Mouse (Mus musculus): ENCODE data around the gene Inhbb. TPM values are rescaled to one million over a fixed set of nuclear protein-coding genes. Genes with fewer than 3 reads are reported as not detected.

Gene Inhbb
- polyA plus RNA-seq, 1 experiment from 2014 or later = 2.4 TPM

DNA sequence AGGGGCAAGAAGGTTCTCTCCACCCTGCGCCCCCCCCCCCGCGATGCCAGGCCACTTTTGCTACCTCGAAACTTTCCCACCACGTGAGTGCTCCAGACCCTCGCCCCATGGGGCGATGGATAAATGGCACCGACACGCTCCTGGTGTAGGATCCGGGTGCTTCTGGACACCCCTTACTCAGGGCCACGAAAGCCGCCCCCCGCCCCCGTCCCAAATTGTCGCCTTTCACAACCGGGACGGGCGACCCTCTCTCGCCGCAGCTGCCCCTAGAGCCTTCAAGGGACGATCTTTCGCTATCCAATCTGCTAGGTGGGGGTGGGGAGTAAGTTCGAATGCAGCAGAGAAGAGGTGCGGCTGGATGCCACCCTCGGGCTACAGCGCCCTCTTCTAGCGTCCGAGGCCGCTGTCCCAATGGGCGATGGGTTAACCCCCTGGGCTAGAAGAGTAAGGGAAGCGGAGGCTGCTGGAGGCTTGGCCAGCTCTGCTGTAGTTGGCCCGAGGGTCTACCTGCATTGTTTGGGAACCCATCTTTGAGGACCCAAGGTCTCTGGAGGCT lies 490 bp upstream of the Inhbb start:
- WGBS = 2% methylated on average over 27 of the region's 32 CpGs
- H3K36me3 ChIP-seq (ENCODE audit: insufficient read depth, low read length) = no peaks in the 10 kb centered on the region
- H3K4me3 ChIP-seq (ENCODE audit: low read depth, low read length) = peak overlapping the region; percentile 65
- no peak for DNase-seq (ENCODE audit: low spot score)
- ATAC-seq = no peak
- peaks cover 54% of the 10 kb centered on the region for H3K27me3 ChIP-seq (replicated peaks; ENCODE audit: insufficient read depth, low read length)
- no peak overlapping the region for H3K27ac ChIP-seq (ENCODE audit: low read length)
- 0 out of 2 replicates have a peak overlapping the region, but pooled peaks have one; percentile 12 for H3K9ac ChIP-seq (replicated peaks; ENCODE audit: low read depth)
- H3K4me2 ChIP-seq (replicated peaks; ENCODE audit: low read depth, low read length) = peak overlapping the region; percentile 100
- no peaks in the 10 kb centered on the region for H3K9me3 ChIP-seq (ENCODE audit: low read length)
- peaks cover 6% of the 10 kb centered on the region; the same call in 1 of the 2 replicates for H3K4me1 ChIP-seq (ENCODE audit: insufficient read depth, low read depth, low read length)
- TF ChIP-seq CTCF (IDR thresholded peaks at IDR 0.05) (peak; percentile 24; the same call in 1 of the 2 replicates), EP300 (IDR thresholded peaks at IDR 0.05) (no peak)

DNA sequence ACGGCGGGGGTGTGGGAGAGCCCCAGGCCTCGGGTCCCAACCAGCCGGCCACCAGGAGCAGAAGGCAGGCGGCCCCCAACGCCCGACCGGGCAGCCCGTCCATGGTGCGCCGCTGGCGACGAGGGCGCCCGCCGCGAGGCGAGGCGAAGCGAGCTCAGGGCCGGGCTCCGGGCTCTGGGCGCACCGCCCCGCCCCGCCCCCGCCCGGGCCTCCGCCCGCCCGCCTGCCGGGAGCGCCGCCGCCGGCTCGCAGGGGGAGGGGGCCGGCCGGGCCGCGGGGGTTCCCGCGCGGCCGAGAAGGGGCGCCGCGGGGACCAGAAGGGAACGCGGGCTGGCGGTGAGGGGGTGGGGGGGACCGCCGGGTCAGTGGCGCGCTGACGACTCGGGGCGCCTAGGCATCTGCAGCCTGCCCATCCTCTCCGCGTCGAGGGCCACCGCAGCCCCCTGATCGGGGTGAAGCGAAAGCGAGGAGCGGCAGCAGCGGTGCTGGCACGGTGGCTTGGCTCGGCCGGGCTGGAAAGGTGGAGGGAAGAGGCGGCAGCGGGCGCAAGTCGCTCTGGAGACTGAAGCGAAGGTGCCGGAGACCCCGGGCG lies 968 bp downstream of the Inhbb start:
- WGBS = 4% methylated on average over 25 of the region's 78 CpGs
- H3K4me3 ChIP-seq (ENCODE audit: low read depth, low read length) = peak overlapping the region; percentile 65

DNA sequence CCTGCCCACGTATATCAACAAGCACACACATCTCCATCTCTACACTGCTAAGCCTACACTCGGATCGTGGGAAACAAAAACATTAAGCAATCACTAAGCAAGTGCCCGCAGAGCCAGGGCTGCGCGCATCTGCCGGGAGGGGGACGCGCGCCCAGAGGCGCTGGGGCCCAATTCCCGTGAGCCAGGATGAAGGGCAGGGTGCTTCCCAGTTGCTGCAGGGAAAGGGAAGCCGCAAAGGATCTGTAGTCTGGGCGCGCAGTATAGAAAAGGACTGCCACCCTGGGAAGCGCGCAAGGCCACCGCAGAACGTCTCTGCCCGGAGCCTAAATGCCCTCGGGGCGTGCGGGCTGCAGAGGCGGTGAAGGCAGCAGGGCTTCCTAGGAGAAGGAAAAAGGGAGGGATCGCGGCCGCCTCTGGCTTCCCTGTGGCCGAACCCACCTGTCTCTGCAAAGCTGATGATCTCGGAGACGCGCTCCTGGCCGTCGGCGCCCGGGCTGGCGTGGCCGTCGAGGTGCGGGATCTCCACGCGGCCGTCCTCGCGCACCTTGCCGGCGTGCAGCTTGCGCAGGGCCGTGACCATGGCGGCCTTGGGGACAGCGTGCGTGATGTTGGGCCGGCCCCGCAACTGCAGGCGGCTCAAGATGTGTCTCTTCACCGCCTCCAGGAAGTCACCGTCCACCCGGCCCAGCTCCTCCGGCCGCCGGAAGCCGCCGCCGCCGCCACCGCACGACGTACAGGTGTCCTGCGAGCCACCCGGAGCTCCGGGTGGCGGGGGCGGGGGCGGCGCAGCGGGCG lies 1.7 kb downstream of the Inhbb start:
- H3K4me3 ChIP-seq (ENCODE audit: low read depth, low read length) = peak overlapping the region; percentile 65
- peak overlapping the region; percentile 100 for H3K4me2 ChIP-seq (replicated peaks; ENCODE audit: low read depth, low read length)
- WGBS = 3% methylated on average over 49 of the region's 76 CpGs
- H3K27me3 ChIP-seq (replicated peaks; ENCODE audit: insufficient read depth, low read length) = peaks cover 64% of the 10 kb centered on the region
- no peaks in the 10 kb centered on the region for H3K9me3 ChIP-seq (ENCODE audit: low read length)
- H3K9ac ChIP-seq (replicated peaks; ENCODE audit: low read depth) = no peak overlapping the region
- no peaks in the 10 kb centered on the region for H3K36me3 ChIP-seq (ENCODE audit: insufficient read depth, low read length)
- ATAC-seq (no peak; the same call in none of the 2 replicates), DNase-seq (ENCODE audit: low spot score) (no peak)
- 0 out of 2 replicates have a peak, but pooled peaks have one; percentile 4 for TF ChIP-seq CTCF (IDR thresholded peaks at IDR 0.05)
- no peak for TF ChIP-seq EP300 (IDR thresholded peaks at IDR 0.05)
- peaks cover 6% of the 10 kb centered on the region; the same call in 1 of the 2 replicates for H3K4me1 ChIP-seq (ENCODE audit: insufficient read depth, low read depth, low read length)
- no peak overlapping the region for H3K27ac ChIP-seq (ENCODE audit: low read length)

More for the DNA sequence above, 968 bp downstream of the Inhbb start:
- Histone ChIP-seq H3K27ac (ENCODE audit: low read length) (no peak overlapping the region), H3K9ac (replicated peaks; ENCODE audit: low read depth) (peak overlapping the region; percentile 36; the same call in 1 of the 2 replicates), H3K9me3 (ENCODE audit: low read length) (no peaks in the 10 kb centered on the region), H3K4me1 (ENCODE audit: insufficient read depth, low read depth, low read length) (peaks cover 6% of the 10 kb centered on the region; the same call in 1 of the 2 replicates), H3K4me2 (replicated peaks; ENCODE audit: low read depth, low read length) (peak overlapping the region; percentile 100), H3K27me3 (replicated peaks; ENCODE audit: insufficient read depth, low read length) (peaks cover 61% of the 10 kb centered on the region), H3K36me3 (ENCODE audit: insufficient read depth, low read length) (no peaks in the 10 kb centered on the region)
- TF ChIP-seq CTCF (IDR thresholded peaks at IDR 0.05) (no peak), EP300 (IDR thresholded peaks at IDR 0.05) (no peak)
- peak; percentile 60 for DNase-seq (ENCODE audit: low spot score)
- peak; percentile 76 for ATAC-seq

- Histone ChIP-seq H3K27ac (ENCODE audit: low read length) (no peak overlapping the region), H3K9ac (replicated peaks; ENCODE audit: low read depth) (no peak overlapping the region), H3K4me1 (ENCODE audit: insufficient read depth, low read depth, low read length) (peaks cover 6% of the 10 kb centered on the region; the same call in 1 of the 2 replicates), H3K36me3 (ENCODE audit: insufficient read depth, low read length) (no peaks in the 10 kb centered on the region), H3K4me2 (replicated peaks; ENCODE audit: low read depth, low read length) (peak overlapping the region; percentile 17; the same call in 1 of the 2 replicates), H3K9me3 (ENCODE audit: low read length) (no peaks in the 10 kb centered on the region), H3K4me3 (ENCODE audit: low read depth, low read length) (peak overlapping the region; percentile 65), H3K27me3 (replicated peaks; ENCODE audit: insufficient read depth, low read length) (peaks cover 61% of the 10 kb centered on the region)
- TF ChIP-seq EP300 (IDR thresholded peaks at IDR 0.05) = no peak
- no peak for TF ChIP-seq CTCF (IDR thresholded peaks at IDR 0.05)
- DNase-seq (ENCODE audit: low spot score) (no peak), ATAC-seq (no peak)
- WGBS = 9% methylated on average over 29 of the region's 29 CpGs
Measured at GRCm38 (mm10) chr1:119419151-119420105, 2.6 kb downstream of the Inhbb start.

DNA sequence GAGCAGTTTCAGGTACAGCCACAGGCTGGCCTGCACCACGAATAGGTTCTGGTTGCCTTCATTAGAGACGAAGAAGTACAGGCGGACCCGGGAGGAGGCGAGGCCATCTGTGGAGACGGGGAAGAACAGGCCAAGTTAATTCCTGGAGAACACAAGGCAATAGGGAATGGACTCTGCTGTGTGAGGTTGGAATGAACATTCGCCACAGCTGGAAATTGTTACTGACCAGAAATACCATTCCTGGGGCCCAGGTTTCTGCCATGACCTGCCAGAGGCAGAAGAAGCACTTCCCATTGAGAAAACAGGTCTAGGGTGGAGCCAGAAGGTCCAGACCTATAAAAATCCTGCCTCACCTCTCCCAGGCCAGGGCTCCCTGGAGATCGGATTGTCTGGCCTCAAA lies 4.1 kb downstream of the Inhbb start:
- Histone ChIP-seq H3K27me3 (replicated peaks; ENCODE audit: insufficient read depth, low read length) (peaks cover 48% of the 10 kb centered on the region), H3K4me3 (ENCODE audit: low read depth, low read length) (no peak overlapping the region), H3K4me2 (replicated peaks; ENCODE audit: low read depth, low read length) (no peak overlapping the region), H3K4me1 (ENCODE audit: insufficient read depth, low read depth, low read length) (peaks cover 6% of the 10 kb centered on the region; the same call in 1 of the 2 replicates), H3K36me3 (ENCODE audit: insufficient read depth, low read length) (no peaks in the 10 kb centered on the region), H3K9me3 (ENCODE audit: low read length) (no peaks in the 10 kb centered on the region), H3K27ac (ENCODE audit: low read length) (no peak overlapping the region), H3K9ac (replicated peaks; ENCODE audit: low read depth) (no peak overlapping the region)
- WGBS = 66% methylated on average over 8 of the region's 8 CpGs
- ATAC-seq (no peak), DNase-seq (ENCODE audit: low spot score) (no peak)
- TF ChIP-seq EP300 (IDR thresholded peaks at IDR 0.05) (no peak), CTCF (IDR thresholded peaks at IDR 0.05) (no peak)
